Mouse (Mus musculus) forebrain, embryonic 16.5 days (tissue): ENCODE measurements at regions not wholly inside any gene's neighbourhood (a gene's known extent, or its start where the extent isn't known, plus 50 kb on each side); places are given as distances from the start of the nearest gene placed in this dataset.

Experiments
- ATAC-seq: fragments of 200-750 bp; cut with Nextera tagmentation; 2 replicates; pipeline ENCODE4 v1.8.0; 2017; ENCODE audit warnings: mild to moderate bottlenecking, moderate library complexity
- H3K27ac ChIP-seq: fragments of 300-500 bp; sonication (generic); 2 replicates; pipeline ENCODE4 v1.5.1; 2014; ENCODE audit warnings: low read length, control low read depth
- H3K27me3 ChIP-seq: fragments of 300-500 bp; sonication (generic); replicated peaks from 2 replicates; pipeline ENCODE4 v1.6.1; 2014; ENCODE audit warnings: low read length; ENCODE audit not compliant: control insufficient read depth, insufficient read depth
- H3K36me3 ChIP-seq: fragments of 300-500 bp; sonication (generic); 2 replicates; pipeline ENCODE4 v1.6.1; 2014; ENCODE audit not compliant: control insufficient read depth, insufficient read depth
- H3K4me1 ChIP-seq: fragments of 300-500 bp; sonication (generic); replicated peaks from 2 replicates; pipeline ENCODE4 v1.6.1; 2014; ENCODE audit warnings: low read length; ENCODE audit not compliant: control insufficient read depth, insufficient read depth
- H3K4me2 ChIP-seq: fragments of 300-500 bp; sonication (generic); 2 replicates; pipeline ENCODE4 v1.6.1; 2014; ENCODE audit warnings: mild to moderate bottlenecking, low read length, control low read depth
- H3K4me3 ChIP-seq: fragments of 300-500 bp; sonication (generic); replicated peaks from 2 replicates; pipeline ENCODE4 v1.5.1; 2014; ENCODE audit warnings: mild to moderate bottlenecking, low read length, control low read depth
- H3K9ac ChIP-seq: fragments of 300-500 bp; sonication (generic); replicated peaks from 2 replicates; pipeline ENCODE4 v1.6.1; 2014; ENCODE audit warnings: low read depth, low read length, control low read depth
- H3K9me3 ChIP-seq: fragments of 300-500 bp; sonication (generic); 2 replicates; pipeline ENCODE4 v1.6.1; 2016; ENCODE audit warnings: low read length; ENCODE audit not compliant: control insufficient read depth
- whole genome bisulfite sequencing: fragments of 180-500 bp; shearing (Covaris S2); extraction: QIAGEN DNeasy Blood & Tissue Kit; methylation state at CpG from one replicate; pipeline ENCODE4 v1.1.7; 2014; 5-methylcytosine and 5-hydroxymethylcytosine counted together

- Histone ChIP-seq H3K9ac (no peak overlapping the region), H3K4me2 (no peak overlapping the region), H3K36me3 (no peaks in the 10 kb centered on the region), H3K27me3 (no peaks in the 10 kb centered on the region), H3K9me3 (no peaks in the 10 kb centered on the region), H3K27ac (no peak overlapping the region), H3K4me1 (no peaks in the 10 kb centered on the region), H3K4me3 (no peak overlapping the region)
- no peak for ATAC-seq
These were observed 721.9 kb downstream of the D3Ertd751e start for GRCm38 (mm10) chr3:42464353-42464752.

GRCm38 (mm10) chr3:42467125-42467524 is 724.7 kb downstream of the D3Ertd751e start:
- Histone ChIP-seq H3K36me3 (no peaks in the 10 kb centered on the region), H3K9me3 (no peaks in the 10 kb centered on the region), H3K4me2 (no peak overlapping the region), H3K4me1 (no peaks in the 10 kb centered on the region), H3K4me3 (no peak overlapping the region), H3K9ac (no peak overlapping the region), H3K27ac (no peak overlapping the region), H3K27me3 (no peaks in the 10 kb centered on the region)
- no peak for ATAC-seq
- 65% methylated on average over 6 of the region's 6 CpGs for WGBS

- WGBS, result 30% methylated on average over 3 of the region's 3 CpGs
- Histone ChIP-seq H3K4me3 (no peak overlapping the region), H3K27me3 (no peaks in the 10 kb centered on the region), H3K27ac (no peak overlapping the region), H3K9me3 (no peaks in the 10 kb centered on the region), H3K4me1 (no peaks in the 10 kb centered on the region), H3K36me3 (no peaks in the 10 kb centered on the region), H3K4me2 (no peak overlapping the region), H3K9ac (no peak overlapping the region)
- no peak for ATAC-seq
These were observed 772.6 kb downstream of the D3Ertd751e start for GRCm38 (mm10) chr3:42514922-42515593.

- no peaks in the 10 kb centered on the region for H3K4me1 ChIP-seq
- H3K9ac ChIP-seq, result no peak overlapping the region
- ATAC-seq, result no peak
- H3K4me3 ChIP-seq, result no peak overlapping the region
- no peak overlapping the region for H3K27ac ChIP-seq
- no peak overlapping the region for H3K4me2 ChIP-seq
- H3K36me3 ChIP-seq, result no peaks in the 10 kb centered on the region
- H3K9me3 ChIP-seq, result no peaks in the 10 kb centered on the region
- no peaks in the 10 kb centered on the region for H3K27me3 ChIP-seq
- WGBS, result 37% methylated on average over 2 of the region's 2 CpGs
These were observed 773.9 kb downstream of the D3Ertd751e start for GRCm38 (mm10) chr3:42516286-42516685.

- no peak overlapping the region for H3K27ac ChIP-seq
- no peak overlapping the region for H3K4me2 ChIP-seq
- no peak overlapping the region for H3K4me3 ChIP-seq
- no peaks in the 10 kb centered on the region for H3K27me3 ChIP-seq
- no peaks in the 10 kb centered on the region for H3K36me3 ChIP-seq
- WGBS, result 43% methylated on average over 4 of the region's 4 CpGs
- no peak overlapping the region for H3K9ac ChIP-seq
- ATAC-seq, result 0 out of 2 replicates have a peak, but pooled peaks have one; percentile 52
- H3K9me3 ChIP-seq, result no peaks in the 10 kb centered on the region
- no peaks in the 10 kb centered on the region for H3K4me1 ChIP-seq
These were observed 789.0 kb downstream of the D3Ertd751e start for GRCm38 (mm10) chr3:42531397-42531796.

- Histone ChIP-seq H3K27me3 (no peaks in the 10 kb centered on the region), H3K4me1 (no peaks in the 10 kb centered on the region), H3K9me3 (no peaks in the 10 kb centered on the region), H3K4me3 (no peak overlapping the region), H3K27ac (no peak overlapping the region), H3K36me3 (no peaks in the 10 kb centered on the region), H3K9ac (no peak overlapping the region), H3K4me2 (no peak overlapping the region)
- 68% methylated on average over 1 of the region's 1 CpGs for WGBS
- no peak for ATAC-seq
These were observed 824.3 kb downstream of the D3Ertd751e start for GRCm38 (mm10) chr3:42566731-42567130.

GRCm38 (mm10) chr3:42570364-42571024 is 828.1 kb downstream of the D3Ertd751e start:
- no peak overlapping the region for H3K4me2 ChIP-seq
- 64% methylated on average over 3 of the region's 3 CpGs for WGBS
- H3K36me3 ChIP-seq, result no peaks in the 10 kb centered on the region
- H3K27me3 ChIP-seq, result no peaks in the 10 kb centered on the region
- H3K9ac ChIP-seq, result no peak overlapping the region
- ATAC-seq, result 0 out of 2 replicates have a peak, but pooled peaks have one; percentile 29
- H3K9me3 ChIP-seq, result no peaks in the 10 kb centered on the region
- no peak overlapping the region for H3K27ac ChIP-seq
- peaks cover 7% of the 10 kb centered on the region for H3K4me1 ChIP-seq
- H3K4me3 ChIP-seq, result no peak overlapping the region

- H3K27me3 ChIP-seq, result no peaks in the 10 kb centered on the region
- no peak overlapping the region; the same call in 1 of the 2 replicates for H3K27ac ChIP-seq
- WGBS, result 9% methylated on average over 3 of the region's 3 CpGs
- no peaks in the 10 kb centered on the region for H3K9me3 ChIP-seq
- ATAC-seq, result peak; percentile 62
- no peaks in the 10 kb centered on the region for H3K36me3 ChIP-seq
- no peak overlapping the region for H3K4me2 ChIP-seq
- no peak overlapping the region for H3K4me3 ChIP-seq
- no peak overlapping the region for H3K9ac ChIP-seq
- peaks cover 7% of the 10 kb centered on the region for H3K4me1 ChIP-seq
These were observed 829.6 kb downstream of the D3Ertd751e start for GRCm38 (mm10) chr3:42571877-42572459.

- peak; percentile 86 for ATAC-seq
- Histone ChIP-seq H3K9ac (no peak overlapping the region), H3K4me2 (no peak overlapping the region), H3K36me3 (no peaks in the 10 kb centered on the region), H3K27me3 (no peaks in the 10 kb centered on the region), H3K9me3 (no peaks in the 10 kb centered on the region), H3K27ac (no peak overlapping the region), H3K4me1 (peaks cover 7% of the 10 kb centered on the region), H3K4me3 (no peak overlapping the region)
These were observed 830.7 kb downstream of the D3Ertd751e start for GRCm38 (mm10) chr3:42573155-42573554.
